Mouse (Mus musculus) liver, embryonic 15.5 days (tissue): Measurements from ENCODE around the gene Tdrd9. TPM values are rescaled to one million over a fixed set of nuclear protein-coding genes. Genes with fewer than 3 reads are reported as not detected.

ENCODE experiments used
- ATAC-seq: fragments of 200-750 bp; cut with Nextera tagmentation; 2 replicates; pipeline ENCODE4 v1.8.0; 2017; ENCODE audit warnings: moderate number of reproducible peaks, mild to moderate bottlenecking, moderate library complexity; ENCODE audit not compliant: insufficient read depth
- H3K27ac ChIP-seq: fragments of 300-500 bp; sonication (generic); replicated peaks from 2 replicates; pipeline ENCODE4 v1.5.1; 2015; ENCODE audit warnings: mild to moderate bottlenecking, inconsistent platforms
- H3K27me3 ChIP-seq: fragments of 300-500 bp; sonication (generic); 2 replicates; pipeline ENCODE4 v1.6.1; 2015; ENCODE audit warnings: mild to moderate bottlenecking, inconsistent platforms
- H3K36me3 ChIP-seq: fragments of 300-500 bp; sonication (generic); replicated peaks from 2 replicates; pipeline ENCODE4 v1.6.1; 2015; ENCODE audit warnings: moderate library complexity, mild to moderate bottlenecking, inconsistent platforms
- H3K4me1 ChIP-seq: fragments of 300-500 bp; sonication (generic); replicated peaks from 2 replicates; pipeline ENCODE4 v1.6.1; 2015; ENCODE audit warnings: inconsistent platforms
- H3K4me2 ChIP-seq: fragments of 300-500 bp; sonication (generic); 2 replicates; pipeline ENCODE4 v1.6.1; 2015; ENCODE audit warnings: moderate library complexity, mild to moderate bottlenecking, inconsistent platforms
- H3K4me3 ChIP-seq: fragments of 300-500 bp; sonication (generic); replicated peaks from 2 replicates; pipeline ENCODE4 v1.5.1; 2015; ENCODE audit warnings: mild to moderate bottlenecking, inconsistent platforms
- H3K9ac ChIP-seq: fragments of 300-500 bp; sonication (generic); 2 replicates; pipeline ENCODE4 v1.6.1; 2015; ENCODE audit warnings: moderate library complexity, mild to moderate bottlenecking, inconsistent platforms
- H3K9me3 ChIP-seq: fragments of 300-500 bp; sonication (generic); replicated peaks from 2 replicates; pipeline ENCODE4 v1.6.1; 2016; ENCODE audit warnings: inconsistent platforms
- WGBS: fragments of 180-500 bp; shearing (Covaris S2); methylation state at CpG from one replicate; pipeline ENCODE4 v1.1.7; 2015; ENCODE audit warnings: mixed read lengths; ENCODE audit not compliant: insufficient replicate concordance; 5-methylcytosine and 5-hydroxymethylcytosine counted together
- polyA plus RNA-seq: library from polyadenylated mRNA; unstranded; fragments of >200 nt; fragmentation: Nextera tagmentation; extraction: Ambion mirVana; gene quantifications from 2 replicates; pipeline ENCODE4 v1.2.1, GENCODE M21; 2015

The Tdrd9 gene
- polyA plus RNA-seq, 1 experiment from 2014 or later = 0.10 TPM

DNA sequence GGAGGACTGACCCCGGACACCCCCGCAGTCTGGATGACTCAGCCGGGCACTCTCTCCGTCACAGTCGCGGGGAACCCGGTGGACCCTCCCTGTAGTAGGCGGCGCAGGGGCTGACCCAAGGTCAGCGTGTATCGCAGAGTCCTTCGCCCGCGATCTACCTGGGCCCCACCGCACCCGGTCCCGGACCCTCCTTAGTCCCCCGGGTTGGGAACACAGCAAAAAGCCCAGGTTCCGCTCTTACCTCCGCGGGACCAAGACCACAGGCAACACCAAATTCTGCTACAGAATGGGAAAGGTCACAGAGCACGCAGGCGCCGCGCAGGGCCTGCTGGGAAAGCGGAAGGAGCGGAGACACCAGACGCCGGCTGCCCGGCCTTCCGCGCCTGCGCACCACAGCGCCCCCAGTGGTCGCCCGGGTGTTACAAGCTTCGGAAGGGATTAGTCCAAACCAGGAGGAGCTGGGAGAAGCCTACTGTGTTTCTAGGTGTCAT is 4.6 kb upstream of the Tdrd9 start, which contains the start of gene Atp5mpl:
Gene Atp5mpl (minus strand): TSS at position 295 of the 491 bp plus-strand sequence.
- Histone ChIP-seq H3K4me2 (peak within 1 kb of the TSS; percentile 82), H3K27me3 (no peaks in the 10 kb centered on the region), H3K36me3 (peaks cover 11% of the 10 kb centered on the region), H3K9me3 (no peaks in the 10 kb centered on the region), H3K27ac (peak within 1 kb of the TSS; percentile 77), H3K4me1 (peaks cover 25% of the 10 kb centered on the region), H3K9ac (peak within 1 kb of the TSS; percentile 88), H3K4me3 (peak within 1 kb of the TSS; percentile 96)
- under 1% methylated on average over 37 of the region's 37 CpGs for WGBS
- peak; percentile 89 for ATAC-seq

DNA sequence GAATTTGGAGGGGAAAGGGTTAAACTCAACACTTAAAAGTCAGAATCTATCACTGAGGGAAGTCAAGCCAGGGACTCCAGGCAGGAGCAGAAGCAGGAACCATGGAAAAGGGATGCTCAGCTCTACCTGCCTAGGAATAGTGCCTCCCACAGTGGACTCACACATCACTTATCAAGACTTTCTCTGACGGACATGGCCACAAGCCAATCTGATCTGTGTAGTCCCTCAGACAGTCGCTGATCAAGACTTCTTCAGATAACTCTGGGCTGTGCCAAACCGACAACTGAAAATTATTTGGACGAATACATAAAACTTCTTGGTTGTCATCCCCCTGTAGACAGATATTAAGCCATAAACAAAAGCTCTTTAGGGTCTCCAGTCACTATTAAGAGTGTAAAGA is 1.3 kb upstream of the Tdrd9 start:
- no peak overlapping the region for H3K27ac ChIP-seq
- no peaks in the 10 kb centered on the region for H3K9me3 ChIP-seq
- no peak overlapping the region for H3K4me2 ChIP-seq
- no peaks in the 10 kb centered on the region; the same call in 1 of the 2 replicates for H3K27me3 ChIP-seq
- peaks cover 17% of the 10 kb centered on the region for H3K4me1 ChIP-seq
- no peak for ATAC-seq
- H3K4me3 ChIP-seq = no peak overlapping the region
- no peak overlapping the region for H3K9ac ChIP-seq
- no peaks in the 10 kb centered on the region; the same call in 1 of the 2 replicates for H3K36me3 ChIP-seq
- 53% methylated on average over 4 of the region's 4 CpGs for WGBS

DNA sequence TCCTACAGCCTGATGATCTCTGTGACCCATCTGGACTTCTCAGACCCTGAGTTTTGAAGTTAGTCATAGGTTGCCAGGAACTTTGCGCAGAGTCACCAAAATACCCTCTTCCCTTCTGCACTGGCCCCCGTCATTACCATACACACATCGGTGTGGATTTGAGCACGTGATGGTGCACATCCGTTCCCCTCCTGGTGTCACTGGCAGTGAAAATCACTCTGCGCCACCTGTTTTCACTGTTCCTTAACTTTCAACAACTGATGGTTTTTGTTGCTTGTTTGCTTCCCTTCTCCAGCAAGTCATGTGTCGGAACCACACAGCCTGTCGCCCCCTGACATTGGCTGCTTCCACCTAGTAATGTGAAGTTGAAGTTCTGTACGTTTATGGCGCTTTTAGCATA is 1.1 kb downstream of the Tdrd9 start:
- no peaks in the 10 kb centered on the region for H3K36me3 ChIP-seq
- 77% methylated on average over 10 of the region's 10 CpGs for WGBS
- no peak overlapping the region for H3K4me2 ChIP-seq
- no peaks in the 10 kb centered on the region for H3K4me1 ChIP-seq
- no peaks in the 10 kb centered on the region; the same call in 1 of the 2 replicates for H3K27me3 ChIP-seq
- H3K9ac ChIP-seq = no peak overlapping the region
- no peak for ATAC-seq
- no peaks in the 10 kb centered on the region for H3K9me3 ChIP-seq
- H3K27ac ChIP-seq = no peak overlapping the region
- H3K4me3 ChIP-seq = no peak overlapping the region

DNA sequence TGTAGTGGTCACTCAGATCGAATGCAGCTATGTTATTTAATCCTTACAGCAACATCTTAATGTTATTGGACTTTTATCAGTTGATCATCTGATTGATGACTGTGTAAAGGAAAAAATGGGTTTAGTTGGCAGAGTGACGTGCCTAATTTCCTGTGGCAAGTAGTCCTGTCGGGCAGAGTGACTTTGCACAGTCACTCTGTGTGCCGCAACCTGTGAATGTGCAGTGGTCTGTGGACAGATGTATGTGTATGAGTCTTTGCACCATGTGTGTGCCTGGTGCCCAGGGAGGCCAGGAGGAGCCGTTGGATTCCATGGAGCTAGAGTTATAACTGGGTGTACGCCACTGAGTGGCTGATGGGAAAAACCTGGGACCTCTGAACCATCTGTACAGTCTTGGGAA is 3.2 kb downstream of the Tdrd9 start:
- Histone ChIP-seq H3K27me3 (no peaks in the 10 kb centered on the region; the same call in 1 of the 2 replicates), H3K9me3 (no peaks in the 10 kb centered on the region), H3K4me3 (no peak overlapping the region), H3K4me1 (no peaks in the 10 kb centered on the region), H3K9ac (no peak overlapping the region), H3K27ac (no peak overlapping the region), H3K36me3 (no peaks in the 10 kb centered on the region), H3K4me2 (no peak overlapping the region)
- ATAC-seq = no peak
- 52% methylated on average over 6 of the region's 6 CpGs for WGBS

DNA sequence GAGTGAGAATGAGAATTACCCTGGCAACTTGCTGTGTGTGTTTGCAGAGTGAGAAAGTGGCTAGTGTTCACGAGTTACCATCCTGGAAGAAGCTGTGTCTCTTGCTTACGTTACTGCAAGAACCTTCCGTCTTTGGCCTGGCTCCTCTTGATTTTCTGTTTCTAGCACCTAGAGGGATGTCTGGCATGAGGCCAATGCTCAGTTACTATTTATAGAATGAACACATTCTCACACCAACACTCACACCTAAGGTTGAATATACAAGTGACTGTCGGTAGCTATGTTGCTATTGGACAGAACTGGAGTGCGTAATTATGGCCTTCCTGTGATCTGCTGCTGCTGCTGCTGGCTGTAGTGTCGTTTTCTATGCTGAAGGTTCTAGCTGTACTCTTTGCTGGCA is 5.8 kb downstream of the Tdrd9 start:
- WGBS = 52% methylated on average over 6 of the region's 6 CpGs

DNA sequence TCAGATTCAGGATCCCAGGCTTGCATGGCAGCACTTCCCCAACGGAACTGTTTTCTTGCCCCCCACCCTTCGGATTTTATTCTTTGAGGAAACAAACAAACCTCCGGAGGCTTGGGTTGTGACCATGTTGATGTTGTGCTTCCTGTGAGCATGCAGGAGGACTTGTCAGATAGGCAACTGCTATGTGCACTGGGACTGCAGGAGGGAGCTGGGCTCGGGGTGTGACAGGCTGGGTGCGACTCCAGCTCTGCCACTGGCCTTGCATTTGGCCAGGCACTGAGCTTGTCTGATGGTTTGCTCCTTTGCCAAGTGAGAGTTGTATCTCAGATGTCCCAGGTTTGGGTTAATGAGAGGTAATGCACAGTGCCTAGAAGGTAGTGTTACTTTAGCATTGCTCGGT is 6.9 kb downstream of the Tdrd9 start:
- Histone ChIP-seq H3K36me3 (no peaks in the 10 kb centered on the region), H3K27ac (no peak overlapping the region), H3K27me3 (no peaks in the 10 kb centered on the region; the same call in none of the 2 replicates), H3K4me2 (no peak overlapping the region), H3K9me3 (no peaks in the 10 kb centered on the region), H3K4me1 (no peaks in the 10 kb centered on the region), H3K9ac (no peak overlapping the region), H3K4me3 (no peak overlapping the region)
- WGBS = 36% methylated on average over 6 of the region's 6 CpGs
- ATAC-seq = no peak

More for the DNA sequence above, 5.8 kb downstream of the Tdrd9 start:
- no peak for ATAC-seq
- Histone ChIP-seq H3K9ac (no peak overlapping the region), H3K36me3 (no peaks in the 10 kb centered on the region), H3K27me3 (no peaks in the 10 kb centered on the region; the same call in none of the 2 replicates), H3K27ac (no peak overlapping the region), H3K9me3 (no peaks in the 10 kb centered on the region), H3K4me1 (no peaks in the 10 kb centered on the region), H3K4me2 (no peak overlapping the region), H3K4me3 (no peak overlapping the region)

DNA sequence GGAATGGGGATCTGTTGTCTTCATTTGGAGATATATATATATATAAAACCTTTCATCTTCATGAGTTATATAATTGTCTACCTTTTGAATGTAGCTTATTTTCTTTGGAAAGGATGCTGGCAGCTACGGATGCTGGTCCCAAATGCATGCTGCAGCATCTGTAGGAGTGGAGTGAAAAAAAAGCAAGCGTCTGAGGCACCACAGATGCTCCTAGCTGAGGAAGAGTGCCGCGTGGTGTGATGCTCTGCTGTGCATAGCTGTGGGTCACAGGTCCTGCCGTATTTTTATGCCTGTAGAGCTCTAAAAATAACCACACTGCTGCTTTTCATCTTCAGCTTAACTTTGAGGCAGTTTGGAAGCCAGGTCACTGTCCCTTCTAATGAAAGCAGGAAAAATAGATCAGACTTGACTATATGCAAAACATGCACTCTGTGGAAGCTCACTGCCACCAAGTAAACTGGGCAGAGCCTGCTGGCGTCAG is 9.6 kb downstream of the Tdrd9 start, which contains the start of gene Rd3l:
Gene Rd3l (minus strand): TSS at position 431 of the 481 bp plus-strand sequence.
- 61% methylated on average over 6 of the region's 6 CpGs for WGBS
- no peak for ATAC-seq
- Histone ChIP-seq H3K27ac (no peak within 1 kb of the TSS), H3K27me3 (no peaks in the 10 kb centered on the region; the same call in 1 of the 2 replicates), H3K4me1 (no peaks in the 10 kb centered on the region), H3K9ac (no peak within 1 kb of the TSS), H3K9me3 (no peaks in the 10 kb centered on the region), H3K4me3 (no peak within 1 kb of the TSS), H3K4me2 (no peak within 1 kb of the TSS), H3K36me3 (no peaks in the 10 kb centered on the region)

DNA sequence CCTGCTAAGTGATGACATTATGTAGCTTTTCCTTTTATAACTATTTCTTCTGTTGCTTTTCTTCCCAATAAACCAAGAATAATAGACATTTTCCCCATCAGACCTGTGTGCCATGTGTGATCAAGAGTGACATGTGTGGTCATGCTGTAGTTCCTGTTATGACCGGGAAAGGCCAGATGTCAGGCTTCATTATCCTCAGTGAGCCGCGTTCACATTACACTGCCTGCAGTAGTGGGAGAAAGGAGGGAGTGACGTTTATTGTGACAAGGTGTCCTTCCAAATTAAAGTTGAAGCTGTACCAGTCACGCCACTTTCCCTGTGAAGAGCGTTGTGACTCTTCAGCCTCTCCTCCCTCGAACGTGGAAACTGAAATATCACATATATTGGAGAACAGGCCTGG is 10.5 kb downstream of the Tdrd9 start:
- ATAC-seq = no peak
- no peak overlapping the region for H3K9ac ChIP-seq
- no peak overlapping the region for H3K4me3 ChIP-seq
- H3K9me3 ChIP-seq = no peaks in the 10 kb centered on the region
- no peaks in the 10 kb centered on the region for H3K36me3 ChIP-seq
- H3K27ac ChIP-seq = no peak overlapping the region
- H3K27me3 ChIP-seq = peaks cover 4% of the 10 kb centered on the region; the same call in 1 of the 2 replicates
- H3K4me2 ChIP-seq = no peak overlapping the region
- no peaks in the 10 kb centered on the region for H3K4me1 ChIP-seq
- 50% methylated on average over 8 of the region's 8 CpGs for WGBS

DNA sequence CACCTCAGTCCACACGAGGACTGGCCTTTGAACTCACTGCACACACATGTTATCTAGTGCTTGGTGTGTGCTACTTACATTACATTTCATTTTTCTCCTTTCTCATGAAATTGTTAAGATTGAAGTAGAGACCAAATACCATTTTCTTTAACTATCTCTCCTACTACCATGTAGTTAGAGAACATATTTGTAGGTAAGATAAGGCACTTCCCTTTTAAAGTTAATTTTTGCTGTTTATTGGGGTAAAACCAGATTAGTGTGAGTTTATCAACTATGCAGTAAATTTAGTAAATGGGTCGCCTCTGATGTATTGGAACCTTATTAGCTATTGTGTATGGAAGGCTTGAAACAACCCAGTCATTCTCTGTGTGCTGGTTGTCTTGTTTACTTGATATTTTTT is 11.8 kb downstream of the Tdrd9 start:
- Histone ChIP-seq H3K36me3 (no peaks in the 10 kb centered on the region), H3K4me1 (no peaks in the 10 kb centered on the region), H3K27me3 (peaks cover 4% of the 10 kb centered on the region; the same call in 1 of the 2 replicates), H3K9me3 (no peaks in the 10 kb centered on the region), H3K27ac (no peak overlapping the region), H3K4me3 (no peak overlapping the region), H3K4me2 (no peak overlapping the region), H3K9ac (no peak overlapping the region)
- 24% methylated on average over 2 of the region's 2 CpGs for whole genome bisulfite sequencing
- ATAC-seq = no peak

DNA sequence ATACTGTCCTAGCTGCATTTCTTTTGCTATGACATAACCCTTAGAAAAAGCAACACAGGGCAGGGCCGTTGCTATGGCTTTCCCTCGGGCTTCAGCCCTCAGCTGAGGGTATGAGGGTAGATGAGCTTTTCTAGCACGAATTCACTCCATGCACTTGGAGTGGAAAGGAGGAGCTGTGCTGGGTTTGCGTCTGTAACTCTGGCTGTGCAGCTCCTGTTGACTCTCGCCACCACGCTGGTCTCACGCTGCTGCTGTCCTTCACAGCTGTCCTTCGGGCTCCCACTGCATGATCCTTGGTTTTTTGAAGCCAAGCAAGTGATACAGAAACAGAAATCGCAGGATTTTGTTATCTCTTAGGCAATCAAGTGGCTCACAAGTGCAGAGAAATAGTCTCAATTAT is 15.4 kb downstream of the Tdrd9 start:
- Histone ChIP-seq H3K36me3 (no peaks in the 10 kb centered on the region), H3K27ac (no peak overlapping the region), H3K4me2 (no peak overlapping the region), H3K4me1 (no peaks in the 10 kb centered on the region), H3K9me3 (no peaks in the 10 kb centered on the region), H3K27me3 (peaks cover 4% of the 10 kb centered on the region; the same call in 1 of the 2 replicates), H3K4me3 (no peak overlapping the region), H3K9ac (no peak overlapping the region)
- ATAC-seq = no peak
- WGBS = 39% methylated on average over 9 of the region's 9 CpGs

DNA sequence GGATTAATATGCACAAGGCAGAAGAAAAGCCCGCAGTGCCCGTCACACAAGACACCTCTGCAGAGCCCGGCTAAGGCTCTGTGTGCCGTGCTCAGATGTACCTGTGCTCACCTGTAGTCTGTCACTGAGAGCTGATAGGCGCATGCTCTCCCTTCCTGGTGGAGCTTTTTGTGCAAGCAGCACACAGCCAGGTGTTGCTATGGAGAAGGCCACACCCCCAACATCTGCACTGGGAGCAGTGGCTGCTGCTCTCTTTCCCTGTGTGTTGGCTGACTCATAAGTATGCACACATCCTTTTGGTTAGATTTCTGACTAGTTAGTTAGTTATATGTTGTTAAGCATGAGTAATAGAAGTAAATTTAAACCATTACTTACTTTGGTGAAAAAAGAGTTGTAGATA is 21.3 kb downstream of the Tdrd9 start:
- Histone ChIP-seq H3K4me3 (no peak overlapping the region), H3K9ac (no peak overlapping the region), H3K36me3 (no peaks in the 10 kb centered on the region), H3K9me3 (no peaks in the 10 kb centered on the region), H3K4me2 (no peak overlapping the region), H3K27me3 (no peaks in the 10 kb centered on the region), H3K27ac (no peak overlapping the region), H3K4me1 (no peaks in the 10 kb centered on the region)
- no peak for ATAC-seq
- WGBS = 75% methylated on average over 5 of the region's 5 CpGs

DNA sequence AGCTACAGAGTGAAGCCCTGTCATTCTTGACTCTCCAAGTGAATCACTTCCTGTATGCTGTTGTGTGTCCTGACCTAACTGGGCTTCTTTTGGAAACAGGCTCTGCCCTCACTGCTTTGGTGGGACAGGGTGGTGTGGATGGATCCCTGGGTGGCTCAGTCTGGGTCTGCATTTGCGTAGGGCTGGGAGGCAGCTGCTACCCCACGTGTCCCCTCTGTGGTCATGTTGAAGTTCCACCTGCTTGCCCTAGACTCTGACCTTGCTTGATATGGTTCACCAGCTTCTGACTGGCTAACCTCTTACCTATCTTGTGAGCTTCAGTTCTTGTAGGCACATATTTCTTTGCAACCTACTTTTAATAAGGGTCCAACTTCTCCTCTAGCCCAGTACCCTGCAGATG is 23.8 kb downstream of the Tdrd9 start:
- WGBS = 71% methylated on average over 2 of the region's 2 CpGs
- Histone ChIP-seq H3K27me3 (no peaks in the 10 kb centered on the region), H3K4me2 (no peak overlapping the region), H3K9me3 (no peaks in the 10 kb centered on the region), H3K36me3 (no peaks in the 10 kb centered on the region), H3K4me3 (no peak overlapping the region), H3K27ac (no peak overlapping the region), H3K9ac (no peak overlapping the region), H3K4me1 (no peaks in the 10 kb centered on the region)
- ATAC-seq = no peak
